Mouse (Mus musculus): ENCODE data around the gene Rbm4b. TPM values are rescaled to one million over a fixed set of nuclear protein-coding genes. Genes with fewer than 3 reads are reported as not detected.
"Not testable (repeated sequence)": the region's sequence is repeated elsewhere in the genome, so short reads cannot be mapped to it uniquely, and the experiment has no call there.

The Rbm4b gene
- polyA plus RNA-seq, 1 experiment from 2014 or later = 188 TPM

DNA sequence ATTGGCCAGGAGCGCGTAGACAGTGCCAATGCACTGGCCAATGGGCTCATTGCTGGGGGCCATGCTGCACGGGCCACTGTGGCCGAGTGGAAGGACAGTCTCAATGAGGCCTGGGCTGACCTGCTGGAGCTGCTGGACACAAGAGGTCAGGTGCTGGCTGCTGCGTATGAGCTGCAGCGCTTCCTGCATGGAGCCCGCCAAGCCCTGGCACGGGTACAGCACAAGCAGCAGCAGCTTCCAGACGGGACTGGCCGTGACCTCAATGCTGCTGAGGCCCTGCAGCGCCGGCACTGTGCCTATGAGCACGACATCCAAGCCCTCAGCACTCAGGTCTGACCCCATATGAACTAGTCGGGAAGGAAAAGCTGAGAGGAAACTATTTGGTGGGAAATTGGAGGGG, 9.7 kb upstream of the Rbm4b start:
- H3K36me3 ChIP-seq (ENCODE audit: poor library complexity, severe bottlenecking) = peaks cover 89% of the 10 kb centered on the region
- no peaks in the 10 kb centered on the region for H3K4me1 ChIP-seq
- no peaks in the 10 kb centered on the region for H3K9me3 ChIP-seq (replicated peaks)
- H3K27me3 ChIP-seq = no peaks in the 10 kb centered on the region
- 85% methylated on average over 14 of the region's 14 CpGs for WGBS
- no peak overlapping the region for H3K4me2 ChIP-seq
- H3K27ac ChIP-seq = no peak overlapping the region
- ATAC-seq = no peak
- no peak overlapping the region for H3K9ac ChIP-seq
- H3K4me3 ChIP-seq = no peak overlapping the region

DNA sequence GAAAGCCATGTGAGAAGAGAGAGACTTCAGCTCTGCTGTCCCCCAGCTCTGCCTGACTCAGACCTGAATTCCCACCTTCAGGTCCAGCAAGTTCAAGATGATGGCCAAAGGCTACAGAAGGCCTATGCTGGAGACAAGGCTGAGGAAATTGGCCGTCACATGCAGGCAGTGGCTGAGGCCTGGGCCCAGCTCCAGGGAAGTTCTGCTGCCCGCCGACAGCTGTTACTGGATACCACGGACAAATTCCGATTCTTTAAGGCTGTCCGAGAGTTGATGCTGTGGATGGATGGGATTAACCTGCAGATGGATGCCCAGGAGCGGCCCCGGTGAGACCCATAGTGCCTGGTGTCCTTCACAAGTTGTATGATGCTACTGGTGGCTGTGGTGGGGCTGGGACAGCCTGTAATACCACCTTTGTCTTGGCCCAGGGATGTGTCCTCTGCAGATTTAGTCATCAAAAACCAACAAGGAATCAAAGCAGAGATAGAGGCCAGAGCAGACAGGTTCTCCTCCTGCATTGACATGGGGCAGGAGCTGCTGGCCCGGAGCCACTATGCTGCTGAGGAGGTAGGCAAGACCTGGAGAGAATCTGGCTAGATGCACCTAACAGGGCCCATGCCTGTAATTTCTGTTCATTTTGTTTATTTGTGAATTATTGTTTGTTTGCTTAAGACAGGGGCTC, 8.5 kb upstream of the Rbm4b start:
- H3K36me3 ChIP-seq (ENCODE audit: poor library complexity, severe bottlenecking) = peaks cover 91% of the 10 kb centered on the region
- no peaks in the 10 kb centered on the region for H3K4me1 ChIP-seq
- H3K9ac ChIP-seq = no peak overlapping the region
- no peak for ATAC-seq
- H3K27me3 ChIP-seq = no peaks in the 10 kb centered on the region
- H3K9me3 ChIP-seq (replicated peaks) = no peaks in the 10 kb centered on the region
- no peak overlapping the region for H3K27ac ChIP-seq
- no peak overlapping the region for H3K4me3 ChIP-seq
- WGBS = 93% methylated on average over 9 of the region's 9 CpGs
- no peak overlapping the region for H3K4me2 ChIP-seq

DNA sequence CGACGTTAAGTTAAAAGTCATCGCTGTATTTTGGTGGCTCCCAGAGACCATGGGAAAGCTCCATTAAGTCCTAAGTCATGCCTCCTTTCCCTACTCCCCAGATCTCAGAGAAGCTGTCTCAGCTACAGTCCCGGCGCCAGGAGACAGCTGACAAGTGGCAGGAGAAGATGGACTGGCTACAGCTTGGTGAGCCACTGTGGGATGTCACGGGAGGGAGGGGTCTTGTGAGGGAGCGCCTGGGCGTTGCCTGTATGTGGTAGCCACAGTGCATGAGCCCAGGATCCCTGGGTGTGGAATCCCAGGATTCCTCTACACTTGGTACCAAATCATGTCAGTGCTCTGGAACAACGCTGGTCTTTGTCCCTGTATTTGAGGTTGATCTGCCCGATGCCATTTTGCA, 7.8 kb upstream of the Rbm4b start:
- H3K9me3 ChIP-seq (replicated peaks) = no peaks in the 10 kb centered on the region
- no peak overlapping the region for H3K4me3 ChIP-seq
- H3K36me3 ChIP-seq (ENCODE audit: poor library complexity, severe bottlenecking) = peaks cover 94% of the 10 kb centered on the region
- no peaks in the 10 kb centered on the region for H3K4me1 ChIP-seq
- no peak overlapping the region for H3K27ac ChIP-seq
- 93% methylated on average over 10 of the region's 10 CpGs for WGBS
- H3K4me2 ChIP-seq = no peak overlapping the region
- no peaks in the 10 kb centered on the region for H3K27me3 ChIP-seq
- ATAC-seq = no peak
- H3K9ac ChIP-seq = no peak overlapping the region

DNA sequence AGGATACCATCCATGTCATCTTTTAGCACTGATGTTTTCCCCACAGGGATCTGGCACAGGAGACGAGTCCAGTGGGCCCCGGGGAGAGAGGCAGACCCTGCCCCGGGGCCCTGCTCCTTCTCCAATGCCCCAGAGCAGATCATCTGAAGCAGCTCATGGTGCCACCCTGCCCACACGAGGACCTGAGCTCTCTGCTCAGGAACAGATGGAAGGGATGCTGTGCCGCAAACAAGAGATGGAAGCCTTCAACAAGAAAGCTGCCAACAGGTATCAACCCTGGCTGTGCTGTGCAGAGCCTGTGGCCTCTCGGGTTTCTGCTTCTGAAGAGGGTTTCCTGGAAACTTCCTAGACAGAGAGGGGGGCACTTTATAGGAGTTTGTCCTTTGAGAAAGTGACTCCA, 6.3 kb upstream of the Rbm4b start:
- no peak for ATAC-seq
- H3K27ac ChIP-seq = no peak overlapping the region
- no peak overlapping the region for H3K4me3 ChIP-seq
- H3K9ac ChIP-seq = no peak overlapping the region
- H3K4me2 ChIP-seq = no peak overlapping the region
- no peaks in the 10 kb centered on the region for H3K4me1 ChIP-seq
- H3K9me3 ChIP-seq (replicated peaks) = no peaks in the 10 kb centered on the region
- peaks cover 80% of the 10 kb centered on the region for H3K36me3 ChIP-seq (ENCODE audit: poor library complexity, severe bottlenecking)
- WGBS = 87% methylated on average over 6 of the region's 6 CpGs
- H3K27me3 ChIP-seq = no peaks in the 10 kb centered on the region

DNA sequence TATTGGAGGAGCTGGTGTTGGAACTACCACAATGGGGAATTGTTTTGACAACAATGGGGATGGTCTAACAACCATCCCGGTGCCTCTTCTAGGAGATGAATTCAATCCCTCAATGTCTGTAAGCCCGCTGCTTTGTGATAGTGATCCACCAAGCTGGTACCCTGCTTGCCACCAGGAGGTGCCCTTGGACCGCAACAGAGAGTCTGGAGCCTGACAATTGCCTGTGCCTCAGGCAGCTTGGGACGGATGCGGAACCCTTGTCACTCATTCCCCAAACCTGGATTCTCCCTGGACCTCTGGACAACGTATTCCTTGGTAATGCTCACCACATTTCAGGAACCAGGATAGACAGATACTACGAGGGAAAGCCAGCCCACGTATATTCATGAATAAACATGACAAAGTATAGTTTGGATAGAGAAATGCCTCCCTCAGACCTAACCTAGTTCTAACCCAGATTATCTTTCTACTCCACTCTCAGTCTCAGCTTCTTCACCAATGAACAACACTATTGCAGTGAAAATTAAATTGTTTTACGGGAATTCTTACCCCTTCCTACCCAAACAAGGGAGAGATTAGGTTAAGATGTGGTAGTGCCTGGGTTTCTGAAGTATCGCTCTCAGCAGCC, 618 bp upstream of the Rbm4b start:
- peak overlapping the region; percentile 89 for H3K9ac ChIP-seq
- peak overlapping the region; percentile 98 for H3K27ac ChIP-seq
- no peaks in the 10 kb centered on the region for H3K27me3 ChIP-seq
- WGBS = under 1% methylated on average over 10 of the region's 10 CpGs
- no peaks in the 10 kb centered on the region for H3K9me3 ChIP-seq (replicated peaks)
- peak overlapping the region; percentile 74 for H3K4me2 ChIP-seq
- peak overlapping the region; percentile 75 for H3K4me3 ChIP-seq
- peaks cover 43% of the 10 kb centered on the region for H3K36me3 ChIP-seq (ENCODE audit: poor library complexity, severe bottlenecking)
- H3K4me1 ChIP-seq = peaks cover 30% of the 10 kb centered on the region
- peak; percentile 78 for ATAC-seq

DNA sequence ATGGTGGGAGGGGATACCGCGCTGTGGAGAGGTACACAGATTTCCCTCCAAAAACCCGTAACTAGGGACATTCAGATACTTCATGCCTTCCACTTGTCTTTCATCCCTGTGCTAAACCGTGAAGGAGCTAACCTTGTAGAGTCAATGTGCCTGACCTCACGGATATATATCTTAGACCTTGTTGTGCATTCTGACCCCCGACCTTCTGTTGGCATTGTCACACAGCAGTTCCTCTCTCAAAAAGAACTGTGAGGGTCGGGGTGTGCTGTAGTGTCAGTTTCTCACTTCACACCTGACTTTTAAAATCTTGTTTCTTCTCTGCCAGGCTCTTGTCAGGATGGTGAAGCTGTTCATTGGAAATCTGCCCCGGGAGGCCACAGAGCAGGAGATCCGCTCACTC, 624 bp downstream of the Rbm4b start:
- H3K27me3 ChIP-seq = no peaks in the 10 kb centered on the region
- H3K4me2 ChIP-seq = peak overlapping the region; percentile 74
- peaks cover 42% of the 10 kb centered on the region for H3K4me1 ChIP-seq
- no peak for ATAC-seq
- peak overlapping the region; percentile 75 for H3K4me3 ChIP-seq
- no peaks in the 10 kb centered on the region for H3K9me3 ChIP-seq (replicated peaks)
- H3K9ac ChIP-seq = peak overlapping the region; percentile 89
- WGBS = 10% methylated on average over 9 of the region's 9 CpGs
- peak overlapping the region; percentile 98 for H3K27ac ChIP-seq
- peaks cover 43% of the 10 kb centered on the region for H3K36me3 ChIP-seq (ENCODE audit: poor library complexity, severe bottlenecking)

DNA sequence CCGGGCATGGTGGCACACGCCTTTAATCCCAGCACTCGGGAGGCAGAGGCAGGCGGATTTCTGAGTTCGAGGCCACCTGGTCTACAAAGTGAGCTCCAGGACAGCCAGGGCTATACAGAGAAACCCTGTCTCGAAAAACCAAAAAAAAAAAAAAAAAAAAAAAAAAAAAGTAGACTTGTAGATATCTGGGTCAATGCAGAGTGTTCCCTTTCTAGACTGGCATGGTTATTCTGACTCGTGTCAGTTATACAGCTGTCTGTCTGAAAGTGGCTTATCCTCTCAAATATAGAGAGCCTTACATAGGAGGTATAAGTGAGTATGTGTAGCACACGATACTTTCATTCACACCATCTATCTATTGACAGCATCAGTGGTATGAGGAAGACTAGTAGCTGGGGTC, 4.2 kb downstream of the Rbm4b start:
- ATAC-seq; H3K27ac ChIP-seq; H3K9ac ChIP-seq; H3K9me3 ChIP-seq (replicated peaks); H3K27me3 ChIP-seq; H3K4me3 ChIP-seq: not testable (repeated sequence)
- Histone ChIP-seq H3K36me3 (ENCODE audit: poor library complexity, severe bottlenecking) (peaks cover 59% of the 10 kb centered on the region), H3K4me1 (peaks cover 65% of the 10 kb centered on the region), H3K4me2 (peak overlapping the region; percentile 12)
- 87% methylated on average over 8 of the region's 8 CpGs for WGBS

DNA sequence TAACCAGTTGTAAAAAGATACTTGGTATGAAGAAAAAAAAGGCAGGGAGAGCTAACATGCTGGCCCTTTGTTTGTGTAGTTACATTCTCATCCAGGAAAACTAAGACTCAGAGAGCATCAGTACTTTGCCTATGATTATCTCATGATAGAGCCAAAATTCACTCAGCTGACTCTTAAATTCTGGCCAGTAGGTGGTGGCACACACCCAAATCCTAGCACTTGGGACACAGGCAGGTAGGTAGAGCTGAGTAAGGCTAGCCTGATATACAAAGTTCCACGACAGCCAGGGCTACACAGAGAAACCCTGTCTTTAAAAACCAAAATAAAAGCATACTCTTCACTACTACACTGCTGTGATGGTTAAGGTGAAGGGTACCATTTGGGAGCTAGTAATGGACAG, 6.6 kb downstream of the Rbm4b start:
- H3K9ac ChIP-seq = no peak overlapping the region
- 0 out of 2 replicates have a peak overlapping the region, but pooled peaks have one; percentile 2 for H3K4me2 ChIP-seq
- H3K27ac ChIP-seq = no peak overlapping the region
- ATAC-seq = no peak
- peaks cover 77% of the 10 kb centered on the region for H3K36me3 ChIP-seq (ENCODE audit: poor library complexity, severe bottlenecking)
- H3K4me1 ChIP-seq = peaks cover 60% of the 10 kb centered on the region
- 73% methylated on average over 1 of the region's 1 CpGs for WGBS
- no peaks in the 10 kb centered on the region for H3K27me3 ChIP-seq
- H3K9me3 ChIP-seq (replicated peaks) = no peaks in the 10 kb centered on the region
- H3K4me3 ChIP-seq = no peak overlapping the region

DNA sequence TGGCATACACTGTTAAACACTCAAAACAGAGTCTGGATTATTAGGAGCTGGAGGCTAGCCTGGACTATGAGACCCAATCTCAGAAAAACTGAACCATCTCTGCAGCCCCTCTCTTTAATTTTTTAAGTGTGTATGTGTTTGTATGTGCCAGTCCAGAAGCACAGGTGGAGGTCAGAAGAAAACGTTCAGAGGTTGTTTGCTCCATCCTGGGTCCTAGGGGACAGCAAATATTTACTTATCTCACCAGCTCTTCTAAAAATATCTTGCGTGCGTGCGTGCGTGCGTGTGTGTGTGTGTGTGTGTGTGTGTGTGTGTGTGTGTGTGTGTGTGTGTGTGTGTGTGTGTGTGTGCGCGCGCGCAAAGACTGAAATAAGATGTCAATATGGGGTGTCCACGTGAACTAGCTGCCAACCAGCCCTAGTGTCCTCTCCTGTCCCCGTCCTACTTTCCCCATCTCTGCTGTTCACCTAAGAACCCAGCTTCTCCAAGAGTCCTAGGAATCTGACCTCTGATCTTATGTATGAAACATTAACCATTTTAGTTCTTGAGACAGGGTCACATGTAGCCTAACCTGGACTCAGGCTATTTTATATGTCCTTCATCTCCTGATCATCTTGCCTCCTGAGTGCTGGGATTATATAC, 11.3 kb downstream of the Rbm4b start:
- Histone ChIP-seq H3K36me3 (ENCODE audit: poor library complexity, severe bottlenecking) (peaks cover 85% of the 10 kb centered on the region), H3K4me1 (peaks cover 16% of the 10 kb centered on the region), H3K27me3 (no peaks in the 10 kb centered on the region), H3K9me3 (replicated peaks) (no peaks in the 10 kb centered on the region), H3K9ac (no peak overlapping the region), H3K4me2 (no peak overlapping the region), H3K27ac (no peak overlapping the region), H3K4me3 (no peak overlapping the region)
- no peak for ATAC-seq
- 96% methylated on average over 8 of the region's 12 CpGs for WGBS

DNA sequence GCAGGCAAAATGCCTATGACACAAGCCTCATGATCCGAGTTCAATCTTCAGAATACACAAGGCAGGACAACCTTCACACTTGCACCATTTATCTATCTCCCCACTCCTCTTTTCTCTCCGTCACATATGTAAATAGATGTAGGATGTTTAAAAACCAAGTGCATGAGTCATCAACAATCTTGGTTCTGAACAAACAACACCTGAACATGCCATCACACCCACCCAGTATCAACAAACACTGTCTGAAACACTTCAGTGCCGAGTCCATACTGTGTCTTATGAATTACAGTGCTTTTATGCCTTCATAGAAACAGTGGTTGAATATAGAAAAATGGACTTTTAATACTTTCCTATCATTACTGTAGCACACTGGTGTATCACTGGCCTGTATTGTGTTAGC, 16.5 kb downstream of the Rbm4b start:
- H3K4me3 ChIP-seq = no peak overlapping the region
- H3K4me1 ChIP-seq = no peaks in the 10 kb centered on the region
- H3K27ac ChIP-seq = no peak overlapping the region
- 88% methylated on average over 3 of the region's 3 CpGs for WGBS
- no peak overlapping the region for H3K9ac ChIP-seq
- peaks cover 88% of the 10 kb centered on the region for H3K36me3 ChIP-seq (ENCODE audit: poor library complexity, severe bottlenecking)
- no peaks in the 10 kb centered on the region for H3K9me3 ChIP-seq (replicated peaks)
- ATAC-seq = no peak
- H3K4me2 ChIP-seq = no peak overlapping the region
- H3K27me3 ChIP-seq = no peaks in the 10 kb centered on the region

DNA sequence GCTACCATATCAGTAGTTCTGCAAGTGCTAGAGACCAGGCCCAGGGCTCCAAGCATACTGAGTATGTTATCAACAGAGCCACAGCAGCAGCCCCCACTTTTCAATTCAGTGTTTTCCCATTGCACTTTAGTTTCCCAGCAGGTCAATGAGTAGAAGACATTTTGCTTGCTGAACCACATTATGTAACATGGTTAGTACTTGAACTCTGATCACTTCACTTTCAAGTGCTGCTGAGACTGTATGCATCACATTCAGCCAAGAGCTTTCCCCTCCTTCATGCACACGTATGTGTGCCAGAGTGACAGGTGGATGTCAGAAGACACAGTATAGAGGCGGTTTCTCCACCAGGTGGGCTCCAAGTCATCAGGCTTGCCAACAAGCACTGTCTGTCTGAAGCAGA, 26.6 kb downstream of the Rbm4b start:
- H3K4me1 ChIP-seq = peaks cover 19% of the 10 kb centered on the region
- no peaks in the 10 kb centered on the region for H3K27me3 ChIP-seq
- H3K27ac ChIP-seq = no peak overlapping the region
- H3K9ac ChIP-seq = no peak overlapping the region
- no peaks in the 10 kb centered on the region for H3K9me3 ChIP-seq (replicated peaks)
- peaks cover 71% of the 10 kb centered on the region for H3K36me3 ChIP-seq (ENCODE audit: poor library complexity, severe bottlenecking)
- no peak overlapping the region for H3K4me3 ChIP-seq
- no peak overlapping the region for H3K4me2 ChIP-seq
- 93% methylated on average over 2 of the region's 2 CpGs for WGBS
- no peak for ATAC-seq

DNA sequence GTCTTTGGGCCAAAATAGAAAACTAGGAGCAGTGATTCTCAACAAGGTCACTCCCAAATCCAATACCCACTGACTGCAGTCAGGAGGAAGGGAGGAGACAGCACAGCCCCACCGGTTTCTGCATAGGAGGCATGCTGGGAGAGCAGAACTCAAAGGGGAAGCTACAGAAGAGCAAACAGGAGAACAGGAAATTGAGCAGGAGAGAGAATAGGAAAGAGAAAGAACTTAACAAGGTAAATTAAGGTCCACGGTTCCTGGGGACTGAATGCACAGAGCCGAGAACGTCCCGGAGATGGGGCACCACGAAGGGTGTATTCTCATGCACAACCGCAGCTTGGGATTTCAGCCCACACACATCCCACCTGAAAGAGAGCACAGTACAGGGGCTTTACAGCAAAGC, 28.9 kb downstream of the Rbm4b start:
- Histone ChIP-seq H3K9me3 (replicated peaks) (no peaks in the 10 kb centered on the region), H3K4me2 (no peak overlapping the region), H3K36me3 (ENCODE audit: poor library complexity, severe bottlenecking) (peaks cover 80% of the 10 kb centered on the region), H3K4me1 (peaks cover 40% of the 10 kb centered on the region), H3K4me3 (no peak overlapping the region), H3K9ac (no peak overlapping the region), H3K27ac (no peak overlapping the region), H3K27me3 (no peaks in the 10 kb centered on the region)
- WGBS = 90% methylated on average over 7 of the region's 7 CpGs
- ATAC-seq = no peak
